Mouse (Mus musculus) neural tube, embryonic 15.5 days (tissue): ENCODE data around the gene Qprt. TPM values are rescaled to one million over a fixed set of nuclear protein-coding genes. Genes with fewer than 3 reads are reported as not detected.

Experiments used
- ATAC-seq: fragments of 200-750 bp; cut with Nextera tagmentation; 2 replicates; pipeline ENCODE4 v1.8.0; 2017; ENCODE audit warnings: mild to moderate bottlenecking, moderate TSS enrichment, moderate library complexity; ENCODE audit not compliant: low FRiP score
- H3K27ac ChIP-seq: fragments of 300-500 bp; sonication (generic); replicated peaks from 2 replicates; pipeline ENCODE4 v1.5.1; 2015; ENCODE audit warnings: mild to moderate bottlenecking, inconsistent platforms
- H3K27me3 ChIP-seq: fragments of 300-500 bp; sonication (generic); replicated peaks from 2 replicates; pipeline ENCODE4 v1.6.1; 2015; ENCODE audit warnings: inconsistent platforms
- H3K36me3 ChIP-seq: fragments of 300-500 bp; sonication (generic); 2 replicates; pipeline ENCODE4 v1.6.1; 2015; ENCODE audit warnings: inconsistent platforms
- H3K4me1 ChIP-seq: fragments of 300-500 bp; sonication (generic); 2 replicates; pipeline ENCODE4 v1.6.1; 2015; ENCODE audit warnings: inconsistent platforms
- H3K4me2 ChIP-seq: fragments of 300-500 bp; sonication (generic); 2 replicates; pipeline ENCODE4 v1.6.1; 2015; ENCODE audit warnings: inconsistent platforms, mild to moderate bottlenecking, moderate library complexity
- H3K4me3 ChIP-seq: fragments of 300-500 bp; sonication (generic); replicated peaks from 2 replicates; pipeline ENCODE4 v1.5.1; 2015; ENCODE audit warnings: mild to moderate bottlenecking, inconsistent platforms
- H3K9ac ChIP-seq: fragments of 300-500 bp; sonication (generic); replicated peaks from 2 replicates; pipeline ENCODE4 v1.6.1; 2015; ENCODE audit warnings: mild to moderate bottlenecking, inconsistent platforms
- H3K9me3 ChIP-seq: fragments of 300-500 bp; sonication (generic); replicated peaks from 2 replicates; pipeline ENCODE4 v1.6.1; 2016; ENCODE audit warnings: inconsistent platforms
- WGBS: fragments of 180-500 bp; shearing (Covaris S2); methylation state at CpG from one replicate; pipeline ENCODE4 v1.1.7; 2015; ENCODE audit warnings: mixed read lengths; 5-methylcytosine and 5-hydroxymethylcytosine counted together
- polyA plus RNA-seq: library from polyadenylated mRNA; unstranded; fragments of >200 nt; fragmentation: Nextera tagmentation; extraction: Ambion mirVana; gene quantifications from 2 replicates; pipeline ENCODE4 v1.2.1, GENCODE M21; 2015

Qprt gene
- polyA plus RNA-seq, 1 experiment from 2014 or later: 0.75 TPM

GRCm38 (mm10) chr7:127076188-127076587 is 45.8 kb downstream of the Qprt start:
- H3K9ac ChIP-seq: no peak overlapping the region
- no peaks in the 10 kb centered on the region for H3K9me3 ChIP-seq
- H3K27ac ChIP-seq: no peak overlapping the region
- ATAC-seq: no peak
- H3K36me3 ChIP-seq: no peaks in the 10 kb centered on the region
- no peaks in the 10 kb centered on the region for H3K4me1 ChIP-seq
- H3K4me3 ChIP-seq: no peak overlapping the region
- H3K4me2 ChIP-seq: no peak overlapping the region
- H3K27me3 ChIP-seq: no peaks in the 10 kb centered on the region
- WGBS: 93% methylated on average over 5 of the region's 5 CpGs

GRCm38 (mm10) chr7:127073221-127073620 is 48.8 kb downstream of the Qprt start:
- H3K27ac ChIP-seq: no peak overlapping the region
- no peak overlapping the region for H3K4me2 ChIP-seq
- no peak for ATAC-seq
- no peak overlapping the region for H3K9ac ChIP-seq
- no peaks in the 10 kb centered on the region for H3K36me3 ChIP-seq
- WGBS: 95% methylated on average over 4 of the region's 4 CpGs
- H3K4me3 ChIP-seq: no peak overlapping the region
- no peaks in the 10 kb centered on the region for H3K4me1 ChIP-seq
- H3K27me3 ChIP-seq: no peaks in the 10 kb centered on the region
- H3K9me3 ChIP-seq: no peaks in the 10 kb centered on the region

- H3K9ac ChIP-seq: no peak overlapping the region
- no peaks in the 10 kb centered on the region for H3K36me3 ChIP-seq
- no peak for ATAC-seq
- H3K4me2 ChIP-seq: no peak overlapping the region
- H3K27me3 ChIP-seq: no peaks in the 10 kb centered on the region
- WGBS: 79% methylated on average over 4 of the region's 4 CpGs
- H3K9me3 ChIP-seq: no peaks in the 10 kb centered on the region
- H3K27ac ChIP-seq: no peak overlapping the region
- H3K4me1 ChIP-seq: no peaks in the 10 kb centered on the region
- no peak overlapping the region for H3K4me3 ChIP-seq
Measured at GRCm38 (mm10) chr7:127070871-127071413, 51.1 kb downstream of the Qprt start.

- WGBS: 79% methylated on average over 4 of the region's 4 CpGs
- no peak overlapping the region for H3K27ac ChIP-seq
- no peaks in the 10 kb centered on the region for H3K9me3 ChIP-seq
- no peak overlapping the region for H3K9ac ChIP-seq
- no peak overlapping the region for H3K4me3 ChIP-seq
- no peak overlapping the region for H3K4me2 ChIP-seq
- H3K27me3 ChIP-seq: no peaks in the 10 kb centered on the region
- ATAC-seq: no peak
- H3K36me3 ChIP-seq: no peaks in the 10 kb centered on the region
- no peaks in the 10 kb centered on the region for H3K4me1 ChIP-seq
Measured at GRCm38 (mm10) chr7:127066317-127066716, 55.7 kb downstream of the Qprt start.

GRCm38 (mm10) chr7:127065538-127065937 is 56.5 kb downstream of the Qprt start:
- H3K4me1 ChIP-seq: no peaks in the 10 kb centered on the region
- no peak overlapping the region for H3K4me3 ChIP-seq
- no peak for ATAC-seq
- no peak overlapping the region for H3K9ac ChIP-seq
- H3K4me2 ChIP-seq: no peak overlapping the region
- no peaks in the 10 kb centered on the region for H3K9me3 ChIP-seq
- no peaks in the 10 kb centered on the region for H3K27me3 ChIP-seq
- H3K36me3 ChIP-seq: no peaks in the 10 kb centered on the region
- WGBS: 88% methylated on average over 6 of the region's 6 CpGs
- no peak overlapping the region for H3K27ac ChIP-seq

Other genes with a start within 250 kb of the Qprt start
- gene Taok2, start 237.5 kb downstream of the Qprt start, polyA plus RNA-seq: 52.4 and 55.2 TPM in 2 replicates
- 30.9 and 31.1 TPM in 2 replicates for gene Tmem219, start 199.3 kb downstream of the Qprt start, polyA plus RNA-seq
- gene Kctd13, start 193.3 kb downstream of the Qprt start, polyA plus RNA-seq: 102 and 121 TPM in 2 replicates
- 8.9 and 11.7 TPM in 2 replicates for gene Asphd1, start 172.6 kb downstream of the Qprt start, polyA plus RNA-seq
- gene Sez6l2, start 171.7 kb downstream of the Qprt start, polyA plus RNA-seq: 51.6 and 56.9 TPM in 2 replicates
- gene Cdipt, start 146.3 kb downstream of the Qprt start, polyA plus RNA-seq: 139 and 145 TPM in 2 replicates
- 0.82 and 1.0 TPM in 2 replicates for gene Cdiptos, start 146.1 kb downstream of the Qprt start, polyA plus RNA-seq
- gene Mvp, start 107.6 kb downstream of the Qprt start, polyA plus RNA-seq: 5.2 and 11.6 TPM in 2 replicates
- gene Pagr1b, start 105.7 kb downstream of the Qprt start, polyA plus RNA-seq: 0.79 and 1.2 TPM in 2 replicates
- 52.5 and 80.1 TPM in 2 replicates for gene Pagr1a, start 104.9 kb downstream of the Qprt start, polyA plus RNA-seq
- 18.8 and 54.5 TPM in 2 replicates for gene Gm42742, start 101.1 kb downstream of the Qprt start, polyA plus RNA-seq
- 69.9 and 72.5 TPM in 2 replicates for gene Prrt2, start 101.0 kb downstream of the Qprt start, polyA plus RNA-seq
- gene Maz, start 95.2 kb downstream of the Qprt start, polyA plus RNA-seq: 78.1 and 82.6 TPM in 2 replicates
- gene Kif22, start 79.8 kb downstream of the Qprt start, polyA plus RNA-seq: 20.0 and 40.9 TPM in 2 replicates
- gene Zg16, start 34.9 kb downstream of the Qprt start, polyA plus RNA-seq: not detected in 2 replicates
- 2.4 and 8.6 TPM in 2 replicates for gene AI467606, start 30.9 kb downstream of the Qprt start, polyA plus RNA-seq
- gene Spn, start 15.6 kb upstream of the Qprt start, polyA plus RNA-seq: 0.08 and 2.8 TPM in 2 replicates
- gene Cd2bp2, start 73.8 kb upstream of the Qprt start, polyA plus RNA-seq: 64.2 and 65.8 TPM in 2 replicates
- 30.0 and 35.6 TPM in 2 replicates for gene Tbc1d10b, start 86.2 kb upstream of the Qprt start, polyA plus RNA-seq
- gene Mylpf, start 86.7 kb upstream of the Qprt start, polyA plus RNA-seq: 42.1 and 72.2 TPM in 2 replicates
- 47.5 and 48.8 TPM in 2 replicates for gene Zfp553, start 110.8 kb upstream of the Qprt start, polyA plus RNA-seq
- 15.8 and 40.6 TPM in 2 replicates for gene Sept1, start 110.9 kb upstream of the Qprt start, polyA plus RNA-seq
- gene Zfp771, start 122.0 kb upstream of the Qprt start, polyA plus RNA-seq: 72.3 and 83.5 TPM in 2 replicates
- 128 and 136 TPM in 2 replicates for gene Dctpp1, start 138.5 kb upstream of the Qprt start, polyA plus RNA-seq
- gene Sephs2, start 151.8 kb upstream of the Qprt start, polyA plus RNA-seq: 67.5 and 73.1 TPM in 2 replicates
- gene Itgal, start 174.0 kb upstream of the Qprt start, polyA plus RNA-seq: 0.18 and 5.4 TPM in 2 replicates
- gene Zfp768, start 223.4 kb upstream of the Qprt start, polyA plus RNA-seq: 17.4 and 17.8 TPM in 2 replicates